Mouse (Mus musculus): ENCODE measurements around the gene Senp2. TPM values are rescaled to one million over a fixed set of nuclear protein-coding genes. Genes with fewer than 3 reads are reported as not detected.
A peak's percentile ranks its signal among the peaks of the same experiment; 100 is the strongest.

The Senp2 gene
- polyA plus RNA-seq, 1 experiment from 2014 or later = 50.9 TPM

DNA sequence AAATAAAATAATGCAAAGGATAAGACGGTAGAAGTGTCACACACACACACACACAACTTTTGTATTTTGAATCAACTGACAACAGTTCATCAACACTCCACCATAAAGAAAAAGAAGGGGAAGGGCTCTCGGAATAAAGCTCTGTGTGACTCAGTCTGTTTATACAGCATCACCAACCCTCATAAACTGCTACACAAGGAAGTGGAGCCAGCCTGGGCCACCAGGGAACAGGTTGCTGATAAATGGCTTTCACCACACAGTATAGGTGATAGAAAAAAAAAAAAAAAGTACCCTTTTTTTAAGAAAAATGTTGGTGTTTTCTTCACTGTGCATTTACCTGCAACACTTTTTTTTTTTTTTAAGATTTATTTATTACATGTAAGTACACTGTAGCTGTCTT is 17.5 kb upstream of the Senp2 start:
- Histone ChIP-seq H3K4me2 (no peak overlapping the region), H3K9ac (no peak overlapping the region), H3K9me3 (no peaks in the 10 kb centered on the region), H3K27me3 (no peaks in the 10 kb centered on the region; the same call in 1 of the 2 replicates), H3K4me3 (no peak overlapping the region), H3K4me1 (peaks cover 5% of the 10 kb centered on the region; the same call in 1 of the 2 replicates), H3K36me3 (no peaks in the 10 kb centered on the region), H3K27ac (no peak overlapping the region)
- 72% methylated on average over 2 of the region's 2 CpGs for WGBS
- ATAC-seq (ENCODE audit: insufficient number of reproducible peaks, insufficient read depth, low FRiP score, low TSS enrichment, low read depth) = no peak

DNA sequence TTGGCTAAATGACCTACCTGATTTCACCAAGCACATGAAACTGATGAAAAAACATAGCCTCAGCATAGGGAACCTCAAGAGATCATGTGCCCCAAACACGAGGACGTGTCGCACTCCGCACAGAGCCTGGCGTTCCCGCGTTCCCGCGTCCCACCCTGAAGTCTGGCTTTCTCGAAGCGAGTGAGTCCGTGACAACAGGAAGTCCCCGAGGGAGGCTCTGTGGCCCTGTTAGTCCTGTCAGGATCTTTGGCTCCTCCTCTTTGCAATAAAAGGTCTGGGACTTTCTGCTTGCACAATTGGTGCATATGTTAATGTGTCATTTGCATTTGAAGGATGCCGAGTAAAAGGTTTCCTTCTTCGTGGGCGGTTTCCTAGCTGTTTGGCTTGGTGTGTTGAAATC is 14.0 kb upstream of the Senp2 start, which contains the start of gene Liph:
Liph (minus strand) TSS at position 360 of the 400 bp plus-strand sequence.
- H3K9ac ChIP-seq = no peak within 1 kb of the TSS
- ATAC-seq (ENCODE audit: insufficient number of reproducible peaks, insufficient read depth, low FRiP score, low TSS enrichment, low read depth) = no peak
- peak within 1 kb of the TSS; percentile 26; the same call in 1 of the 2 replicates for H3K4me3 ChIP-seq
- peak within 1 kb of the TSS; percentile 54 for H3K4me2 ChIP-seq
- H3K36me3 ChIP-seq = no peaks in the 10 kb centered on the region
- H3K9me3 ChIP-seq = no peaks in the 10 kb centered on the region
- H3K4me1 ChIP-seq = peaks cover 5% of the 10 kb centered on the region; the same call in 1 of the 2 replicates
- WGBS = 11% methylated on average over 16 of the region's 16 CpGs
- H3K27ac ChIP-seq = no peak within 1 kb of the TSS
- H3K27me3 ChIP-seq = peaks cover 6% of the 10 kb centered on the region; the same call in 1 of the 2 replicates

GRCm38 (mm10) chr16:21996402-21996801 is 12.9 kb upstream of the Senp2 start:
- H3K36me3 ChIP-seq = no peaks in the 10 kb centered on the region
- H3K4me2 ChIP-seq = no peak overlapping the region
- no peaks in the 10 kb centered on the region for H3K9me3 ChIP-seq
- H3K4me3 ChIP-seq = no peak overlapping the region
- H3K9ac ChIP-seq = no peak overlapping the region
- peaks cover 5% of the 10 kb centered on the region; the same call in 1 of the 2 replicates for H3K4me1 ChIP-seq
- 43% methylated on average over 4 of the region's 4 CpGs for WGBS
- no peak for ATAC-seq (ENCODE audit: insufficient number of reproducible peaks, insufficient read depth, low FRiP score, low TSS enrichment, low read depth)
- peaks cover 6% of the 10 kb centered on the region; the same call in 1 of the 2 replicates for H3K27me3 ChIP-seq
- no peak overlapping the region for H3K27ac ChIP-seq

GRCm38 (mm10) chr16:21996881-21997641 is 12.2 kb upstream of the Senp2 start:
- Histone ChIP-seq H3K9ac (no peak overlapping the region), H3K4me2 (no peak overlapping the region), H3K4me3 (no peak overlapping the region), H3K36me3 (no peaks in the 10 kb centered on the region), H3K27ac (no peak overlapping the region), H3K27me3 (peaks cover 6% of the 10 kb centered on the region; the same call in 1 of the 2 replicates), H3K9me3 (no peaks in the 10 kb centered on the region), H3K4me1 (peaks cover 5% of the 10 kb centered on the region; the same call in 1 of the 2 replicates)
- 53% methylated on average over 5 of the region's 5 CpGs for WGBS
- no peak for ATAC-seq (ENCODE audit: insufficient number of reproducible peaks, insufficient read depth, low FRiP score, low TSS enrichment, low read depth)

DNA sequence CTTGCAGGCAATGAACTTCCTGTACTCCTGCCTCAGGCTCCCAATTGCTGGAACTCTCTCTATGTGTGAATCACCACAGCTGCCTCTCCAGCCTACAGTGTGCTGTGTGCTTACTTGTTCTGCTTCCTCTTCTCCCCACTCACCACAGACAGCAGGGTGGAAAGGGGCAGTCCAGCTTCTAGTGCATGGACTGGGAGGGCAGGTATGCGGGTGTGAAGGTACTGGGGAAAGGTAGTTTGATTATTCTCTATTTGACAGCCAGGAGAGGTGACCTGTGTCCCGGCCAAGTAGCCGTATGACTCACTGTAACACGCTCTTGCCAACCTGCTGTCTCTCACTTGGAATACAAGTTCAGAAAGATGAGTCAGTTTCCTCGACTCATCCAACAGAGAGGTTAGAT is 11.2 kb upstream of the Senp2 start:
- Histone ChIP-seq H3K9me3 (no peaks in the 10 kb centered on the region), H3K4me2 (no peak overlapping the region), H3K27ac (no peak overlapping the region), H3K4me3 (no peak overlapping the region), H3K4me1 (peaks cover 5% of the 10 kb centered on the region; the same call in 1 of the 2 replicates), H3K36me3 (no peaks in the 10 kb centered on the region), H3K27me3 (peaks cover 6% of the 10 kb centered on the region; the same call in 1 of the 2 replicates), H3K9ac (no peak overlapping the region)
- WGBS = 81% methylated on average over 5 of the region's 5 CpGs
- ATAC-seq (ENCODE audit: insufficient number of reproducible peaks, insufficient read depth, low FRiP score, low TSS enrichment, low read depth) = no peak

- Histone ChIP-seq H3K9me3 (no peaks in the 10 kb centered on the region), H3K4me1 (peaks cover 4% of the 10 kb centered on the region; the same call in 1 of the 2 replicates), H3K4me2 (no peak overlapping the region), H3K27me3 (peaks cover 6% of the 10 kb centered on the region; the same call in 1 of the 2 replicates), H3K9ac (no peak overlapping the region), H3K4me3 (no peak overlapping the region), H3K27ac (no peak overlapping the region), H3K36me3 (no peaks in the 10 kb centered on the region)
- no peak for ATAC-seq (ENCODE audit: insufficient number of reproducible peaks, insufficient read depth, low FRiP score, low TSS enrichment, low read depth)
- 75% methylated on average over 4 of the region's 4 CpGs for WGBS
Observed at GRCm38 (mm10) chr16:21999941-22000690, 9.2 kb upstream of the Senp2 start.

- H3K4me3 ChIP-seq = no peak overlapping the region
- WGBS = 57% methylated on average over 4 of the region's 4 CpGs
- H3K27me3 ChIP-seq = peaks cover 6% of the 10 kb centered on the region; the same call in 1 of the 2 replicates
- no peaks in the 10 kb centered on the region for H3K9me3 ChIP-seq
- no peak overlapping the region for H3K4me2 ChIP-seq
- no peak overlapping the region for H3K27ac ChIP-seq
- H3K36me3 ChIP-seq = no peaks in the 10 kb centered on the region
- ATAC-seq (ENCODE audit: insufficient number of reproducible peaks, insufficient read depth, low FRiP score, low TSS enrichment, low read depth) = no peak
- H3K4me1 ChIP-seq = no peaks in the 10 kb centered on the region
- no peak overlapping the region for H3K9ac ChIP-seq
Observed at GRCm38 (mm10) chr16:22001172-22001571, 8.1 kb upstream of the Senp2 start.

GRCm38 (mm10) chr16:22001606-22002005 is 7.7 kb upstream of the Senp2 start:
- Histone ChIP-seq H3K9me3 (no peaks in the 10 kb centered on the region), H3K9ac (no peak overlapping the region), H3K4me3 (no peak overlapping the region), H3K4me2 (no peak overlapping the region), H3K4me1 (no peaks in the 10 kb centered on the region), H3K27me3 (0 out of 2 replicates have a peak, but pooled peaks cover 6% of the 10 kb centered on the region), H3K27ac (no peak overlapping the region), H3K36me3 (no peaks in the 10 kb centered on the region)
- ATAC-seq (ENCODE audit: insufficient number of reproducible peaks, insufficient read depth, low FRiP score, low TSS enrichment, low read depth) = no peak
- WGBS = 49% methylated on average over 3 of the region's 3 CpGs

DNA sequence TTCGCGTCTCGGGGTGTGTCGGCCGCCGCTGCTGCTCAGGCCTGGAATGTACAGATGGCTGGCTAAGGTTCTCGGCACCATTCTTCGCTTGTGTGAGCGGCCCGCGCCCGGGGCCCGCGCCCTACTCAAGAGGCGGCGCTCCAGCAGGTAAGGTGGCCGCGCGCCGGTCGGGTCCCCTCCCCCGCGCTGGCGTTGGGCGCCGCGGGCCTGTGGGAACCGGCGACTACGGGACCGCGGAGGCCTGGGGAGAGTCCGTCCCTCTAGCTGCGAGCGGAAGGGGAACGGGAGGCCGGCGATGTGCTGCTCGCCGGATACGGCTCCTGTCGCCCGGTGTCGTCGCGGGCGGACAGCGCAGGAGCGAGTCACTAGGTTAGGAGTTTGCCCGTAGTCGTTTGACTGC is 312 bp downstream of the Senp2 start:
- peak overlapping the region; percentile 94 for H3K4me3 ChIP-seq
- peak overlapping the region; percentile 76 for H3K4me2 ChIP-seq
- no peaks in the 10 kb centered on the region for H3K27me3 ChIP-seq
- under 1% methylated on average over 40 of the region's 51 CpGs for WGBS
- H3K9me3 ChIP-seq = no peaks in the 10 kb centered on the region
- H3K4me1 ChIP-seq = peaks cover 15% of the 10 kb centered on the region
- ATAC-seq (ENCODE audit: insufficient number of reproducible peaks, insufficient read depth, low FRiP score, low TSS enrichment, low read depth) = peak; percentile 35; the same call in 1 of the 2 replicates
- H3K27ac ChIP-seq = peak overlapping the region; percentile 75
- H3K9ac ChIP-seq = peak overlapping the region; percentile 95
- H3K36me3 ChIP-seq = 0 out of 2 replicates have a peak, but pooled peaks cover 5% of the 10 kb centered on the region

DNA sequence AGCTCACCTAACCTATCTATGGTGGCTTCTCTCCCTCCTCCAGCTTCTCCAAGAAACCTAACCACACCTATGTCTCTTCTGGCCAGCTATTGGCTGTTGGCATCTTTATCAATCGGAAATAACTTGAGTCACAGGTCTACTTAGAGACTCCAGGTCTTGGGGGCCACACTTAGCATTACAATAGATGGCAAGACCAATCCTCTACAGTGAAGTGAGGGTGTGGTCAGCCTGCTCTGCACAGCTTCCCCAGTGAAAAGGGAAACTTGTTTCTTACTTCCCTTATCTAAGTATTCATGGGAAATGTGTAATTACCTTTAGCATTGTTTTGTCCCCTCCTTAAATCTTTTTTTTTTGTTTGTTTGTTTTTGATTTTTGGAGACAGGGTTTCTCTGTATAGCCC is 6.3 kb downstream of the Senp2 start:
- H3K4me2 ChIP-seq = no peak overlapping the region
- H3K4me1 ChIP-seq = peaks cover 6% of the 10 kb centered on the region
- H3K27ac ChIP-seq = no peak overlapping the region
- no peak overlapping the region for H3K4me3 ChIP-seq
- 91% methylated on average over 1 of the region's 1 CpGs for WGBS
- no peak for ATAC-seq (ENCODE audit: insufficient number of reproducible peaks, insufficient read depth, low FRiP score, low TSS enrichment, low read depth)
- no peak overlapping the region for H3K9ac ChIP-seq
- no peaks in the 10 kb centered on the region for H3K27me3 ChIP-seq
- no peaks in the 10 kb centered on the region for H3K9me3 ChIP-seq
- H3K36me3 ChIP-seq = peaks cover 61% of the 10 kb centered on the region

DNA sequence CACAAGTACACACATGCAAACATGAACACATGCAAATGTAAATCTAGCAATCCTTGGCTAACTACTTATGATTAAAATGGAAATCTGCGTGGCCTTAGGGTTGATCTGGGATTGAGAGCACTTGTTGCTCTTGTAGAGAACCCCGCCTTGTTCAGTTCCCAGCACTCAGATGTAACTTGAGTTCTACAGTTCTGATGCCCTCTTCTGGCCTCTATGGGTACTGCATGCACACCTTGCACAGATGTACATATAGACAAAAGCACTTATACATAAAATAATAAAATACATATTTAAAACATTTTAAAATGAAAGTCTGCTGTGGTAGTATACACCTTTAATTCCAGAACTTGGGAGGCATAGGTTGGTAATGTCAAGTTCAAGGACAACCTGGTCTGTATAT is 12.8 kb downstream of the Senp2 start:
- WGBS = 96% methylated on average over 2 of the region's 2 CpGs
- Histone ChIP-seq H3K4me2 (no peak overlapping the region), H3K4me3 (no peak overlapping the region), H3K9ac (no peak overlapping the region), H3K27me3 (no peaks in the 10 kb centered on the region), H3K27ac (no peak overlapping the region), H3K9me3 (peaks cover 4% of the 10 kb centered on the region; the same call in 1 of the 2 replicates), H3K4me1 (no peaks in the 10 kb centered on the region), H3K36me3 (peaks cover 84% of the 10 kb centered on the region)
- ATAC-seq (ENCODE audit: insufficient number of reproducible peaks, insufficient read depth, low FRiP score, low TSS enrichment, low read depth) = no peak
